Mouse (Mus musculus) cerebellum, adult (tissue): ENCODE measurements around the gene Stx11.
"Not testable (repeated sequence)": the region's sequence is repeated elsewhere in the genome, so short reads cannot be mapped to it uniquely, and the experiment has no call there.

Source experiments
- ATAC-seq: cut with Nextera tagmentation; 2 replicates; pipeline ENCODE4 v1.9.2; 2017; ENCODE audit warnings: mild to moderate bottlenecking, moderate library complexity, mixed read lengths; ENCODE audit not compliant: insufficient number of reproducible peaks, low FRiP score, low TSS enrichment

Stx11 gene

DNA sequence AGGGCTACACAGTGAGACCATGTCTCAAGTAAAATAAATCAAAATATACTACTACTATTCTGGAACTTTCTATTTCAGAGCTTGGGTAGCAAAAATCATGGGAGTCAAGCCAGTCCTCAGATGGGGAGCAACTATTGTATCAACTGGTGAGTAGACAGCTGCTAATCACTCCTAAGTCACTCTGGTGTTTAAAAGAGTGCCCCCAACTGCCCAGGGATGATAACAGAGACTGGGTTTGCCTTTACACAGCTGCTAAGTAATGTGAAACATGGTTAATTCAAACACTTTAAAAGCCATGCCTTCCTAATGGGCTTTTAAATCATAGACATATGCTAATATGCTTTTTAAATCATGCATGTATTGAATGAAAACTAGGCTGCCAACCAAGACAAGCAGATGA is 1.9 kb downstream of the Stx11 start:
- ATAC-seq, result no peak

GRCm38 (mm10) chr10:12961546-12961945 is 2.6 kb downstream of the Stx11 start:
- no peak for ATAC-seq

- no peak for ATAC-seq
These were observed 6.8 kb downstream of the Stx11 start for GRCm38 (mm10) chr10:12957271-12957670.

DNA sequence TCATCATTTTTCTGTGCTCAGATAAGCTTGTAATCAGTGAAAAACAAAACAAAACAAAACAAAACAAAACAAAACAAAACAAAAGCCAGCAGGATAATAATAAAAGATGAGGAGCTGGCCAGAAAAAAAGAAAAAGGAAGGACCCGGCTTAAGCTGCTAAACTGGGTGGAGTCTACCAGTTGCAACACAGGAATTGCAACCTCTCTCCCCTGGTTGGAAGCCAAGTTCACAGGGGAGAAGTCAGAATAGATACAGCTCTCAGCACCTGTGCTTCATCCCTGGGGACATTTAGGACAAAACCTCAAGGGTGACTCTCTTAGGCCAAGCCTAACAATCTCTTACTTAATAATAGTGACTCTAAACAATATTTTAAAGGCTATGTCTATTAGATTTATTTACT is 8.3 kb downstream of the Stx11 start:
- no peak for ATAC-seq

GRCm38 (mm10) chr10:12951358-12951757 is 12.7 kb downstream of the Stx11 start:
- ATAC-seq, result not testable (repeated sequence)

GRCm38 (mm10) chr10:12949299-12949698 is 14.8 kb downstream of the Stx11 start:
- no peak for ATAC-seq

DNA sequence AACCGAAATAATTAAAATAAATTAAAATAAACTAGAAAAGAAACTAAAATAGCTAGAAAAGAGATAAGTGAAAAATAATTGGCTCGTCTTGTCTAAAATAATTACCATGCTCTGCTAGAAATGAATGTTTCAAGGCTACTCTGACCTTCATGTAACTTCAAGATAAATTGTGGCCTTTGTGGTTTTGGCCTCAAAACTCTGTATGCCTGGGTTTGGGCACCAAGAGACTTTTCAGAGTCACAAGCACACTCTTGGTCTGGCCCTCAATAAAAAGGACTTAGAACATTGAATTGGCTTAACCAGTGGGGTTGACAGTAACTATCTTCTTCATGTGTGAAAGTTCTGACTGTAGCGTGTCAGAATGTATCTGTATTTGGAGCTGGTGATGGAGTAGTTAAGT is 16.5 kb downstream of the Stx11 start:
- ATAC-seq, result no peak

DNA sequence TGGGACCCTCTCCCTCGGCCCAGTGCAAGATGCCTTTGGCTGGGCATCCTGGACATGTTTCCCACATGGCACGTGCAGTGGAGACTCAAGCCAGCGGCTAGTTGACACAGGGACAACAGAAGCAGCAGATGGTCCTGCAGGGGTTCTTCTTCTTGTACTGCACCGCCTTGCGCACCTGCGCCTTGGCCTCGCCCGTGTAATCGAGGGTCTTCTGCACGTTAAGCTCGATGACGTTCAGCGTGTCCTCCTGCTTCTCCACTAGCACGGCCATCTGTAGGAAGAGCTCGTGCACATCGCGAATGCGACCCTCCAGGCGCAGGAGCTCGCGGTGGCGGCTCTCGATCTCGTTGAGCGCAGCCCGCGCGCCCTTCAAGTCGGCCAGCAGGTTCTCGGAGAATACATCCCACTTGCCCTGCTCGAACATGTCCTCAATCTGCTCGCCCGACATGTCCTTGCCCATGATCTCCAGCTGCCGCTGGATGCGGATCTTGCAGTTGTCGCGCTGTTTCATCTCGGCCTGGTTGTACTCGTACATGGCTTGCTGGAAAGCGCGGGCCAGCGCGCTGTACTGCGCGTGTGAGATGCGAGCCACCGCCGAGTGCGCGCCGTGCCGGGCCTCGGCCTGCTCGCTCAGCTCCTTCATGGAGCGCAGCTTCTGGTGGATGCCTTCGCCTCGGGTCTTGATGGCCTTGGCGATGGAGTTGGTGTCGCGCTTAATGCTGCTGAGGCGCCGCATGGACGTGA is 22.9 kb downstream of the Stx11 start:
- peak; percentile 49 for ATAC-seq

DNA sequence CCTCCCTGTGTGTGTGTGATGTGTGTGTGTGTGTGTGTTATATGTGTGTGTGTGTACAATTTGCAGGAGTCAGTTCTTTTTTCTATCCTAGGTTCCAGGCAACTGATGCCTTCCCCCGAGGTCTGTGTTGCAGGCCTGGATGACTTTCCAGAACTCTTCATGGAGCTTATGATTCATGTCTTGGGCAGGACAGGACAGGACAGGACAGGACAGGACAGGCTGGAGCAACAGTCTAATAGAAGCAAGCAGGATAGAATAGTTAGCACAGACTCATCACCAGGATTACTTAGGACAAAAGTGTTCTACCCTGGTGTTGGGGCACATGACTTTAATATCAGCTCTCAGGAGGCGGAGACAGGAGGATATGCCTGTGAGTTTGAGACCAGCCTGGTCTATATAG is 25.3 kb downstream of the Stx11 start:
- no peak for ATAC-seq

DNA sequence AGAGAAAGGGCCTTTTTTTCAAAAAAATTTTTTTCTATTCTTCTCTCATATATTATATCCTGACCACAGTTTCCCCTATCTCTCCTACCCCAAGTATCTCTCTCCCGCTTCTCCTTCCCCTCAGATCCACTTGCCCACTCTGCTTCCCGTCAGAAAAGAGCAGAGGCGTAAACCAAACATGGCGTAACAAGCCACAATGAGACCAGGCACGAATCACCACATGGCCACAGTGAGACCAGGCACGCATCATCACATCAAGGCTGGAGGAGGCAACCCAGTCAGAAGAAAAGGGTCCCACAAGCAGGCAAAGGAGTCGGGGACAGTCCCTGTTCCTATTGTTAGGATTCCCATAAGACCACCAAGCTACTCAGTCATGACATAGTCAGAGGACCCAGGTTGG is 28.0 kb downstream of the Stx11 start:
- ATAC-seq, result no peak

- ATAC-seq, result no peak
These were observed 28.5 kb downstream of the Stx11 start for GRCm38 (mm10) chr10:12935575-12935974.

DNA sequence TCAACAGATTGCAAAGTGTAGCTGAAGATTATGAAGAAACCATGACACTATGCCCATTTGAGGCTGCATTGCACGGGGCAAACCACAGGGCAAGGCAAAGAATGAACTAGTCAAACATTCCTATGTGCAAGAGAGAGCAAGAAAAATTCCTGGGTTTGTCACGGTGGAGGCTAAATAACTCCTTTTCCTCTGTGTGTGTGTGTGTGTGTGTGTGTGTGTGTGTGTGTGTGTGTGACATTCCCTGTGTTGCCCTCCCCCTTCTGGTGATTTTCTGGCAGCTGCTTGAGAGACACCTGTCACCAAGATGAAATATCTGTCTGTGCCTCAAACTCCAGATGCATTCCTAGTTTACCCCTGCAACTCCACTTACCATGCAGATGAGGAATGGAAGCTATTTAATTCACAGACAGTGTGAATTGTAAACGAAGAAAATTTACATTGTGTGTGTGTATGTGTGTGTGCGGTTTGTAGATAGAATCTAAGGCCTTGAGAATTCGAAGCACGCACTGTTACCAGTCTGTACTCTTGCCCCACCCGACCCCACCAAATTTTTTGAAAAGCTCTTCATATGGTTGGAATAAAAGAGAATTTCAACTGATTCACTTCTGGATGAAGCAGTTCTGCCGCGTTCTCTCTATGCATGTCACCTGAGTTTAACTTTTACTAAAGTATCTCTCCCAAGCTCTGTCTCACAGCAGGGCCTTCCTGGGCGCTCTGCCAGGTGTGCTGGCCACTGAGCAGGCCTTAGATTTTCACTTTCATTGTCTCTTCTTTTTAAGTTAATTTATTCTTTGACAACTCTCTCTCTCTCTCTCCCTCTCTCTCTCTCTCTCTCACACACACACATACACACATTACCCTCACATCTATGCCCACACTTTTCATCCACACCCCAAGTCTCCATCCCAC is 32.4 kb downstream of the Stx11 start:
- ATAC-seq, result no peak

GRCm38 (mm10) chr10:12930351-12930905 is 33.7 kb downstream of the Stx11 start:
- ATAC-seq, result no peak

GRCm38 (mm10) chr10:12929857-12930174 is 34.3 kb downstream of the Stx11 start:
- no peak for ATAC-seq

GRCm38 (mm10) chr10:12929149-12929856 is 34.8 kb downstream of the Stx11 start:
- no peak for ATAC-seq

GRCm38 (mm10) chr10:12928193-12928592 is 35.9 kb downstream of the Stx11 start:
- ATAC-seq, result no peak

DNA sequence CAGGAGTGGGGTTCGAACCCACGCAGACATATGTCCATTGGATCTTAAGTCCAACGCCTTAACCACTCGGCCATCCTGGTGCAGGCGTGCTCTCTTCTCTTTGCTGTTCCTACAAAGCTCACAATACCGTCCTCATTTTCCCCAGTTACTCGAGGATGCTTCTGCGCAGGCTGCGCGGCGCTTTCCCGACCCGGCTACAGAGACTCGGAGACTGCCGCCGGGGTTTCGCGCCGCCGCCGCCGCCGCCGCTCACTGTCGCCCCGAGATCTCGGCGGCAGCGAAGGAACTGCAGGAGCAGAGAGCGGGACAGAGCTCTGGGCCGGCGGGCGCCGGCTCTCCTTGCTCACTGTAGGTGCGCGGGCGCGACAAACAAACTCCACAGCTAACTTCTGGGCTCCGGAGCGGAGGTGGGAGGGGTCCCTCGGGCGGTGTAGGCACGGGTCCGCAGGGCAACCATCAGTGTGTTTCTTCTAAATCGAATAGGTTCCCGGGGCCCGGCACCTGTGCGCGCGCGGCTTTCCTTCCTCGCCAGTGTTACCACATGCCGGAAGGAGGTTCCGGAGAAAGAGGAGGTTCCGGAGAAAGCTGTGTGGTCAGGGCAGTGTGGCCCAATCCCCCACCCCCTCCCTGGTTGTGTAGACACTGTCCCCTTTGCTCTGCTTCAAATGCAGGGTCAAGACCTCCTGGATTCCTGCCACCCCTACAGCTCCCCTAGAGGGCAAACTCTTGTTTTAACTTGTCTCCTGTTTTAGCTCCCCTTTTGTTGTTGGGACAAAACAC is 41.3 kb downstream of the Stx11 start:
- peak; percentile 92 for ATAC-seq

DNA sequence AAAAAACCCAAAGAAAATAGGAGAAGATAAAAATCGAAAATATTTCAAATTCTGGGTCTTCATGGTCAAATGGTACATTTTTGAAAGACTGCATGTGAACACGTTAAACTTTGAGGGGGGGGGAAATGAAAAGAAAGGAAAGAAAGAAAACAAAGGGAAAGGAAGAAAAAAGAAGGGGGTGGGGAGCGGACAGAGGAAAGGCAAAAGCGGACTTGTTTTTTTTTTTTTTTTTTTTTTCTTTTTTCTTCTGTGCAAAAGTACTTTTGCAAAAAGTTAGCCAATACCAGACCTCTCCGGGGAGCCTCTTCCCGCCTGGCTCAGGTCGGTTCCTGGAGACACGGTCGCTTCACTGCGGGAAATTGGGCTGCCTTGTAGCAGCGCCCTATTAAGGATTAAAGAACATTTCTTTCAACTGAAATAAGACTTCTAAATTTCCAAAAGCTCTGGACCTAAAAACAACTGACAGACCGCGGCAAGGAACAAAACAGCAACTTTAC is 42.0 kb downstream of the Stx11 start:
- no peak for ATAC-seq

- ATAC-seq, result no peak
These were observed 42.5 kb downstream of the Stx11 start for GRCm38 (mm10) chr10:12921551-12922040.

GRCm38 (mm10) chr10:12919287-12919686 is 44.8 kb downstream of the Stx11 start:
- ATAC-seq, result no peak
